Comparison of ENCODE assay signal across 12 mouse cellular contexts in the genomic region with DNA sequence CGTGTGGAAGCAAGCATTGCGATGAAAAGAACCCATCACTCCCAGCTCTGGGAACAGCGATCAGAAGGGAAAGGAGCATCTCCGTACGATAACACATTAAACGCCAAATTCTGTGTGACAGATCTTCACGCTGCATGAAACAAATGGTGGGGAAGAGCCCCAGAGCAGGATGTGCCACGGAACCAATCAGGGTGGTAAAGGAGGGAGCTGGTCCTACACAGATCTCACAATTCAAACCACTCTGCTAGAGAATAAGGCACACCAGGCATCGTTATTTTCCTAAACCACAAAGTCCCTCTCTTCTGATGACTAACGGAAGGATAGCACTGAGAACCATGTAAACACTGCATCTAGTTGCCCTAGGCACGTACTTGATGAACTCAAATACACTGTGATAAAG.
"Had no signal": no experiment of that assay in that cellular context is flagged by ENCODE, and none has a peak within 500 bp of the region (broad histone marks: within the 10 kb centered on the region; RNA-seq: fewer than 3 reads in every experiment).

No protein-coding gene starts in this region.

- DNase-seq: kidney, adult 2 months; kidney, postnatal 14 days; left cerebral cortex, postnatal 4 days; lung, adult 18-20 months; right cerebral cortex, adult 18-20 months; right cerebral cortex, postnatal 25 days; thymus, postnatal 36 days had no signal

- H3K4me2 ChIP-seq: kidney, embryonic 15.5 days; limb, embryonic 13.5 days; neural tube, embryonic 13.5 days had no signal

- H3K27ac ChIP-seq: kidney, embryonic 15.5 days; limb, embryonic 13.5 days; liver, embryonic 14.5 days; neural tube, embryonic 13.5 days had no signal

- H3K36me3 ChIP-seq: kidney, embryonic 15.5 days; limb, embryonic 13.5 days; neural tube, embryonic 13.5 days had no signal

- ATAC-seq: intestine, embryonic 16.5 days had no signal

- H3K9ac ChIP-seq: kidney, embryonic 15.5 days; limb, embryonic 13.5 days; liver, embryonic 14.5 days; neural tube, embryonic 13.5 days had no signal

- H3K4me1 ChIP-seq: limb, embryonic 13.5 days; neural tube, embryonic 13.5 days had no signal

- H3K9me3 ChIP-seq: kidney, embryonic 15.5 days; limb, embryonic 13.5 days; neural tube, embryonic 13.5 days had no signal

- H3K4me3 ChIP-seq: kidney, embryonic 15.5 days; limb, embryonic 13.5 days; neural tube, embryonic 13.5 days had no signal

- H3K27me3 ChIP-seq: kidney, embryonic 15.5 days; limb, embryonic 13.5 days; neural tube, embryonic 13.5 days had no signal
